15 mouse cellular contexts compared by ENCODE assay signal in the genomic region with DNA sequence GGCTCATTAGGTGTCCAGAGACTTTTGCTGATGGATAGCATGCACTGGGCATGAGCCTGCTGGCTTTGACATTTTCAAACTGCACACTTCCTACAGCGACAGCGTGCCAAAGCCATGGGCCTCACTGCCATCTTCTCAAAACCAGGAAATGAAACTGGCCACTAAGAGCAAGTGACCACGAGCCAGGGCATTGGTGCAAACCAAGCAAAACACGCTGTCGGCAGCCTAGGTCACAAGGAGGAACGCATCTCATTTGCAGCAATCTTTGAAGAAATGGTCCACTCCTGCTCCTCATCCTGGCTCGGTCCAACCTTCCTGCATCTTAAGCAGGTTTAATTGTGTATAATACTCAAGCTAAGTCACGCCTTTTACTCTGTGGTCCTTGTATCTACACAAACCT. TPM values are rescaled to one million over a fixed set of nuclear protein-coding genes. Genes with fewer than 3 reads are reported as not detected.
A peak's percentile ranks its signal among the peaks of the same experiment; 100 is the strongest.
DNase-seq lines count a peak whose midpoint lies in the region; ATAC-seq and TF ChIP-seq lines count a peak whose summit lies in the region.
"Had no signal": no experiment of that assay in that cellular context is flagged by ENCODE, and none has a peak within 500 bp of the region (broad histone marks: within the 10 kb centered on the region; RNA-seq: fewer than 3 reads in every experiment).

No protein-coding gene starts in this region.

- intact Hi-C loops in left cerebral cortex, postnatal 14 days (cut with DNase I), result no loop called here
- intact Hi-C loops in left cerebral cortex, adult 2 months (cut with DNase I), result no loop called here

- no peak for TF ChIP-seq CTCF in left cerebral cortex, adult 2 months (IDR thresholded peaks at IDR 0.05)
- no peak for TF ChIP-seq CTCF in cortical plate, adult 2 months (IDR thresholded peaks at IDR 0.05; ENCODE audit: extremely low read depth, insufficient read depth, low read length)

- no peaks in the 10 kb centered on the region for H3K36me3 ChIP-seq in hindbrain, embryonic 12.5 days
- H3K36me3 ChIP-seq: embryonic facial prominence, embryonic 15.5 days; forebrain, embryonic 15.5 days had no signal

- no peaks in the 10 kb centered on the region for H3K27me3 ChIP-seq in hindbrain, embryonic 12.5 days
- H3K27me3 ChIP-seq: embryonic facial prominence, embryonic 15.5 days; forebrain, embryonic 15.5 days had no signal

- no peaks in the 10 kb centered on the region for H3K9me3 ChIP-seq in hindbrain, embryonic 12.5 days (replicated peaks)
- H3K9me3 ChIP-seq: embryonic facial prominence, embryonic 15.5 days; forebrain, embryonic 15.5 days had no signal

- no peak for ATAC-seq in inflammation-experienced regulatory T-cells, adult 6 months
- no peak for ATAC-seq in hindbrain, embryonic 12.5 days (ENCODE audit: low FRiP score)
- ATAC-seq: forebrain, embryonic 15.5 days; hindbrain, embryonic 16.5 days had no signal

- H3K4me1 ChIP-seq in cortical plate, adult 2 months (ENCODE audit: control insufficient read depth, insufficient read depth, low read length), result no peaks in the 10 kb centered on the region
- H3K4me1 ChIP-seq in hindbrain, embryonic 12.5 days, result no peaks in the 10 kb centered on the region
- H3K4me1 ChIP-seq: forebrain, embryonic 15.5 days had no signal

- no peak overlapping the region for H3K27ac ChIP-seq in left cerebral cortex, adult 2 months
- H3K27ac ChIP-seq in cortical plate, adult 2 months (ENCODE audit: insufficient read depth, low read length), result peak overlapping the region; percentile 61; the same call in 1 of the 2 replicates
- H3K27ac ChIP-seq in hindbrain, embryonic 12.5 days, result no peak overlapping the region
- H3K27ac ChIP-seq: embryonic facial prominence, embryonic 15.5 days; forebrain, embryonic 15.5 days had no signal

- peak; percentile 34 to 41 for DNase-seq in left cerebral cortex, postnatal 14 days (ENCODE audit: low spot score in 2 of 2)
- DNase-seq in left cerebral cortex, adult 2 months (ENCODE audit: extremely low spot score in 1 of 2, low spot score in 2 of 2), result no peak
- peak; percentile 32 for DNase-seq in CD4-positive helper T cell, adult 2 months (ENCODE audit: low read depth, low spot score)
- peak; percentile 68 to 80 for DNase-seq in monocyte, adult 2 months (ENCODE audit: low read depth in 1 of 2, low spot score in 2 of 2)
- no peak for DNase-seq in right cerebral cortex, postnatal 4 days
- DNase-seq: cerebellum, adult 9-11 months; kidney, postnatal 4 days; right cerebral cortex, postnatal 25 days; thymus, postnatal 4 days had no signal

- no peak overlapping the region for H3K9ac ChIP-seq in hindbrain, embryonic 12.5 days
- H3K9ac ChIP-seq: embryonic facial prominence, embryonic 15.5 days; forebrain, embryonic 15.5 days had no signal

- no peak for TF ChIP-seq POLR2A in cortical plate, adult 2 months (IDR thresholded peaks at IDR 0.05; ENCODE audit: extremely low read depth, insufficient read depth, low read length)

- 91% methylated on average over 8 of the region's 8 CpGs for WGBS in hindbrain, embryonic 12.5 days

- H3K4me3 ChIP-seq in left cerebral cortex, adult 2 months, result no peak overlapping the region
- H3K4me3 ChIP-seq in cortical plate, adult 2 months (ENCODE audit: insufficient read depth, low read length), result no peak overlapping the region
- no peak overlapping the region for H3K4me3 ChIP-seq in hindbrain, embryonic 12.5 days
- H3K4me3 ChIP-seq: embryonic facial prominence, embryonic 15.5 days; forebrain, embryonic 15.5 days had no signal

- no peak overlapping the region for H3K4me2 ChIP-seq in hindbrain, embryonic 12.5 days (replicated peaks)
- H3K4me2 ChIP-seq: embryonic facial prominence, embryonic 15.5 days; forebrain, embryonic 15.5 days had no signal

RNA-seq across cellular contexts. Expression of gene Fli1, which starts 41.8 kb away (rescaled TPM):
- total RNA-seq in left cerebral cortex, postnatal 14 days (2021), result 1 to 10 TPM; 7.6 to 7.8 TPM
- 1 to 10 TPM; 3.5 to 5.9 TPM for total RNA-seq in left cerebral cortex, adult 2 months (2021)
- polyA plus RNA-seq in cortical plate, adult 2 months (2012; rRNA removed), result 3.0 and 3.7 TPM in 2 replicates
- polyA plus RNA-seq in inflammation-experienced regulatory T-cells, adult 6 months (2017; shearing (Covaris generic)), result 100 to 1,000 TPM; 101 to 137 (median 110) TPM
- polyA plus RNA-seq in hindbrain, embryonic 12.5 days (2016; fragmentation: Nextera tagmentation; extraction: Ambion mirVana), result 24.4 and 26.4 TPM in 2 replicates

Comparison
In these comparisons a context has a peak if more than half of its experiments do, and no peak if none do; other contexts are left out.
1. DNase-seq: peak in left cerebral cortex, postnatal 14 days (2 of 2), CD4-positive helper T cell, adult 2 months (single experiment) and monocyte, adult 2 months (2 of 2); none in left cerebral cortex, adult 2 months (0 of 2) and right cerebral cortex, postnatal 4 days (single experiment).